Mouse (Mus musculus) MEL (cell line): Measurements from ENCODE around the gene Glipr2. TPM values are rescaled to one million over a fixed set of nuclear protein-coding genes. Genes with fewer than 3 reads are reported as not detected.

ENCODE experiments used
- DNase-seq: peaks from one replicate; pipeline ENCODE4 v3.0.0; 2011; ENCODE audit warnings: low read depth, low spot score
- H3K27ac ChIP-seq: 2 replicates; pipeline ENCODE4 v1.5.1; 2012; ENCODE audit warnings: low read depth, mild to moderate bottlenecking, control low read depth, low read length, moderate library complexity; ENCODE audit not compliant: control insufficient read depth
- H3K27me3 ChIP-seq, 2 experiments: fragments of 150-350 bp in 1 of 2; sonication (generic) in 1 of 2; 2 replicates each; pipeline ENCODE4 v1.6.1; 2012; ENCODE audit warnings: low read length in 2 of 2, mild to moderate bottlenecking in 2 of 2, improper control_type of control experiment in 1 of 2, moderate library complexity in 1 of 2; ENCODE audit not compliant: insufficient read depth in 2 of 2, control insufficient read depth in 1 of 2
- H3K36me3 ChIP-seq, 2 experiments: 2 replicates each; pipeline ENCODE4 v1.6.1; 2012 to 2014; ENCODE audit warnings: low read length in 2 of 2, improper control_type of control experiment in 1 of 2, inconsistent platforms in 1 of 2, mild to moderate bottlenecking in 1 of 2; ENCODE audit not compliant: insufficient read depth in 2 of 2, control insufficient read depth in 1 of 2
- H3K4me1 ChIP-seq, 2 experiments: fragments of 150-350 bp in 1 of 2; sonication (generic) in 1 of 2; 2 replicates each; pipeline ENCODE4 v1.6.1; 2012; ENCODE audit warnings: low read length in 2 of 2, improper control_type of control experiment in 1 of 2, mild to moderate bottlenecking in 1 of 2; ENCODE audit not compliant: insufficient read depth in 2 of 2, control insufficient read depth in 1 of 2
- H3K4me3 ChIP-seq, 2 experiments: fragments of 150-350 bp in 1 of 2; sonication (generic) in 1 of 2; 2 replicates each; pipeline ENCODE4 v1.5.1; 2012; ENCODE audit warnings: low read depth in 2 of 2, low read length in 2 of 2, mild to moderate bottlenecking in 2 of 2, moderate library complexity in 2 of 2, control low read depth in 1 of 2, improper control_type of control experiment in 1 of 2; ENCODE audit not compliant: control insufficient read depth in 1 of 2, insufficient read depth in 1 of 2
- H3K79me2 ChIP-seq: 2 replicates; pipeline ENCODE4 v1.6.1; 2012; ENCODE audit warnings: mild to moderate bottlenecking, low read length, moderate library complexity; ENCODE audit not compliant: control insufficient read depth, poor library complexity, insufficient read depth
- H3K9ac ChIP-seq: 2 replicates; pipeline ENCODE4 v1.6.1; 2012; ENCODE audit warnings: low read depth, mild to moderate bottlenecking, control low read depth, low read length, moderate library complexity; ENCODE audit not compliant: control insufficient read depth, poor library complexity, severe bottlenecking
- H3K9me3 ChIP-seq: fragments of 150-350 bp; sonication (generic); replicated peaks from 2 replicates; pipeline ENCODE4 v1.6.1; 2012; ENCODE audit warnings: mild to moderate bottlenecking, low read length, improper control_type of control experiment, moderate library complexity; ENCODE audit not compliant: insufficient read depth
- CHD1 ChIP-seq: IDR thresholded peaks from 2 replicates; pipeline ENCODE4 v1.6.1; 2012; ENCODE audit warnings: low read depth, mild to moderate bottlenecking, inconsistent platforms, low read length, improper control_type of control experiment
- CHD2 ChIP-seq: IDR thresholded peaks from 2 replicates; pipeline ENCODE4 v1.6.1; 2011; ENCODE audit warnings: low read length, improper control_type of control experiment
- CTCF ChIP-seq, 3 experiments: IDR thresholded peaks in 2 of 3; conservative IDR thresholded peaks in 1 of 3; 2 replicates each; pipeline ENCODE4 v1.5.1; 2011 to 2012; ENCODE audit warnings: low read length in 3 of 3, low read depth in 2 of 3, mild to moderate bottlenecking in 2 of 3, improper control_type of control experiment in 1 of 3, inconsistent platforms in 1 of 3, mixed read lengths in 1 of 3, moderate library complexity in 1 of 3; ENCODE audit not compliant: control insufficient read depth in 1 of 3, insufficient read depth in 1 of 3, poor library complexity in 1 of 3, severe bottlenecking in 1 of 3
- ELF1 ChIP-seq: IDR thresholded peaks from 2 replicates; pipeline ENCODE4 v1.6.1; 2014; ENCODE audit warnings: low read depth, mild to moderate bottlenecking, inconsistent platforms, low read length, improper control_type of control experiment, moderate library complexity
- EP300 ChIP-seq, 2 experiments: IDR thresholded peaks; 2 replicates each; pipeline ENCODE4 v1.6.1; 2011; ENCODE audit warnings: improper control_type of control experiment in 2 of 2, low read length in 2 of 2, low read depth in 1 of 2, mild to moderate bottlenecking in 1 of 2
- ETS1 ChIP-seq: IDR thresholded peaks from 2 replicates; pipeline ENCODE4 v1.6.1; 2012; ENCODE audit warnings: low read depth, mild to moderate bottlenecking, inconsistent platforms, low read length, improper control_type of control experiment, moderate library complexity
- GABPA ChIP-seq: IDR thresholded peaks from 2 replicates; pipeline ENCODE4 v1.6.1; 2012; ENCODE audit warnings: low read depth, mild to moderate bottlenecking, inconsistent platforms, low read length, improper control_type of control experiment, moderate library complexity
- GATA1 ChIP-seq: IDR thresholded peaks from 2 replicates; pipeline ENCODE4 v1.6.1; 2011; ENCODE audit warnings: low read depth, low read length, improper control_type of control experiment
- HCFC1 ChIP-seq: IDR thresholded peaks from 2 replicates; pipeline ENCODE4 v1.6.1; 2012; ENCODE audit warnings: low read depth, mild to moderate bottlenecking, inconsistent platforms, low read length, improper control_type of control experiment, moderate library complexity
- JUND ChIP-seq: IDR thresholded peaks from 2 replicates; pipeline ENCODE4 v1.6.1; 2011; ENCODE audit warnings: low read depth, mild to moderate bottlenecking, improper control_type of control experiment, low read length
- MAFK ChIP-seq: IDR thresholded peaks from 2 replicates; pipeline ENCODE4 v1.6.1; 2011; ENCODE audit warnings: low read depth, mild to moderate bottlenecking, low read length, improper control_type of control experiment, borderline replicate concordance
- MEF2A ChIP-seq: IDR thresholded peaks from 2 replicates; pipeline ENCODE4 v1.6.1; 2014; ENCODE audit warnings: low read depth, mild to moderate bottlenecking, inconsistent platforms, low read length, improper control_type of control experiment; ENCODE audit not compliant: poor library complexity, insufficient replicate concordance, severe bottlenecking; ENCODE audit errors: extremely low read depth
- MXI1 ChIP-seq: IDR thresholded peaks from 2 replicates; pipeline ENCODE4 v1.6.1; 2011; ENCODE audit warnings: mild to moderate bottlenecking, low read depth, low read length, improper control_type of control experiment
- NRF1 ChIP-seq: IDR thresholded peaks from 2 replicates; pipeline ENCODE4 v1.6.1; 2014; ENCODE audit warnings: low read depth, mild to moderate bottlenecking, inconsistent platforms, low read length, improper control_type of control experiment, moderate library complexity; ENCODE audit not compliant: poor library complexity, insufficient read depth, severe bottlenecking
- POLR2A ChIP-seq, 2 experiments: IDR thresholded peaks; 2 replicates each; pipeline ENCODE4 v1.6.1; 2011 to 2012; ENCODE audit warnings: low read length in 2 of 2, mild to moderate bottlenecking in 2 of 2, control low read depth in 1 of 2, improper control_type of control experiment in 1 of 2, low read depth in 1 of 2, moderate library complexity in 1 of 2; ENCODE audit not compliant: control insufficient read depth in 1 of 2, insufficient read depth in 1 of 2, poor library complexity in 1 of 2
- POLR2AphosphoS2 ChIP-seq: IDR thresholded peaks from 2 replicates; pipeline ENCODE4 v1.6.1; 2011; ENCODE audit warnings: low read length, improper control_type of control experiment
- POLR2AphosphoS5 ChIP-seq: IDR thresholded peaks from 2 replicates; pipeline ENCODE4 v1.6.1; 2012; ENCODE audit warnings: low read depth, borderline replicate concordance, mild to moderate bottlenecking, inconsistent platforms, low read length, moderate library complexity, mixed read lengths
- RAD21 ChIP-seq: IDR thresholded peaks from 2 replicates; pipeline ENCODE4 v1.6.1; 2011; ENCODE audit warnings: mild to moderate bottlenecking, low read depth, low read length, improper control_type of control experiment
- RCOR1 ChIP-seq: IDR thresholded peaks from 2 replicates; pipeline ENCODE4 v1.6.1; 2012; ENCODE audit warnings: low read depth, mild to moderate bottlenecking, inconsistent platforms, low read length, improper control_type of control experiment
- SMC3 ChIP-seq: IDR thresholded peaks from 2 replicates; pipeline ENCODE4 v1.6.1; 2011; ENCODE audit warnings: low read depth, low read length, improper control_type of control experiment
- TAL1 ChIP-seq: IDR thresholded peaks from 2 replicates; pipeline ENCODE4 v1.6.1; 2012; ENCODE audit warnings: mild to moderate bottlenecking, inconsistent platforms, low read length, moderate library complexity, mixed read lengths
- TBP ChIP-seq: IDR thresholded peaks from 2 replicates; pipeline ENCODE4 v1.8.0; 2011; ENCODE audit warnings: low read depth, low read length, improper control_type of control experiment
- TCF12 ChIP-seq: IDR thresholded peaks from 2 replicates; pipeline ENCODE4 v1.6.1; 2014; ENCODE audit warnings: low read depth, mild to moderate bottlenecking, inconsistent platforms, low read length, improper control_type of control experiment, moderate library complexity
- UBTF ChIP-seq: IDR thresholded peaks from 2 replicates; pipeline ENCODE4 v1.6.1; 2012; ENCODE audit warnings: low read depth, mild to moderate bottlenecking, inconsistent platforms, low read length, improper control_type of control experiment, moderate library complexity, borderline replicate concordance; ENCODE audit not compliant: insufficient read depth
- USF1 ChIP-seq: IDR thresholded peaks from 2 replicates; pipeline ENCODE4 v1.6.1; 2014; ENCODE audit warnings: low read depth, mild to moderate bottlenecking, inconsistent platforms, low read length, improper control_type of control experiment, moderate library complexity
- USF2 ChIP-seq, 2 experiments: IDR thresholded peaks; 2 replicates each; pipeline ENCODE4 v1.6.1; 2011 to 2012; ENCODE audit warnings: improper control_type of control experiment in 2 of 2, low read length in 2 of 2, borderline replicate concordance in 1 of 2, inconsistent platforms in 1 of 2, low read depth in 1 of 2, mild to moderate bottlenecking in 1 of 2; ENCODE audit not compliant: insufficient read depth in 1 of 2
- ZC3H11A ChIP-seq: IDR thresholded peaks from 2 replicates; pipeline ENCODE4 v1.6.1; 2012; ENCODE audit warnings: low read depth, mild to moderate bottlenecking, inconsistent platforms, low read length, improper control_type of control experiment
- ZKSCAN1 ChIP-seq: IDR thresholded peaks from 2 replicates; pipeline ENCODE4 v1.6.1; 2012; ENCODE audit warnings: low read depth, mild to moderate bottlenecking, inconsistent platforms, low read length, improper control_type of control experiment, moderate library complexity
- ZNF384 ChIP-seq: IDR thresholded peaks from 2 replicates; pipeline ENCODE4 v1.6.1; 2012; ENCODE audit warnings: low read depth, mild to moderate bottlenecking, inconsistent platforms, low read length, improper control_type of control experiment
- polyA plus RNA-seq, 2 experiments: library from polyadenylated mRNA; stranded (reverse) in 1 of 2; unstranded in 1 of 2; fragments of >175 nt in 1 of 2; fragments of >200 nt in 1 of 2; gene quantifications; 2 replicates each; pipeline versions ENCODE4 v1.2.1 to v1.2.4; 2012; ENCODE audit warnings: low replicate concordance in 2 of 2, low read depth in 1 of 2; ENCODE audit not compliant: insufficient read length in 2 of 2, insufficient read depth in 1 of 2, missing spikeins in 1 of 2
- total RNA-seq: library from RNA; depleted of rRNA; stranded (reverse); fragments of 300-350 nt; gene quantifications from 2 replicates; pipeline ENCODE4 v1.2.3, GENCODE M21; 2012

Gene Glipr2
- total and polyA plus RNA-seq, 3 experiments, result 22.8 to 25.0 TPM; not detected in 1

DNA sequence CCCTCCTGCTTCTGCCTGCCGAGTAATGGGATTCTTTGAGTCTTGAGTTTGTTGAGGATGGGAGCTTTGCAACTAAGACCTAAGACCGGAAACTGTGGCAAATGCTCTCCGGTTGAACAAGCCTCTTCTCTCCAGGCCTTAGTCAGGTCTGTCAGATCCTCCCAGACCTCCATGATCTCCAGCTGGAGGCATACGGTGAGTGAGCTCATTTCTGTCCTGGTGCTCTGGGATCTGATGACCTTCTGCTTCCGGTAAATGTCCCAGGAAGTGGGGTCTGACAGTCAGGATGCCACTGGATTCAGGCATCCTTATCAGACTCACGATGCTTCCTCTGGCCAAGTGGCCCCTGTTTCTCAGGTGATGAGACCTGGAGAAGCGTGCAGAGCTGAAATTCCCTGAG, 24.1 kb downstream of the Glipr2 start:
- 0 out of 4 replicates have a peak, but pooled peaks cover 0 to 6% of the 10 kb centered on the region in 2 experiments for H3K4me1 ChIP-seq
- H3K9me3 ChIP-seq, result no peaks in the 10 kb centered on the region
- no peak for DNase-seq
- H3K27me3 ChIP-seq, result no peaks in the 10 kb centered on the region
- no peak overlapping the region for H3K9ac ChIP-seq
- no peaks in the 10 kb centered on the region; the same call in 1 of the 2 replicates for H3K79me2 ChIP-seq
- no peak overlapping the region for H3K4me3 ChIP-seq
- H3K36me3 ChIP-seq, result no peaks in the 10 kb centered on the region
- TF ChIP-seq MXI1 (no peak), ELF1 (no peak), CTCF (IDR thresholded peaks at IDR 0.05 in 2 of 3, conservative IDR thresholded peaks at IDR 0.05 in 1 of 3; ENCODE audit: control insufficient read depth in 1 of 3, insufficient read depth in 1 of 3, low read depth in 2 of 3, low read length in 3 of 3, poor library complexity in 1 of 3, severe bottlenecking in 1 of 3) (no peak), GATA1 (no peak), MEF2A (no peak), TBP (no peak)
- H3K27ac ChIP-seq, result no peak overlapping the region

DNA sequence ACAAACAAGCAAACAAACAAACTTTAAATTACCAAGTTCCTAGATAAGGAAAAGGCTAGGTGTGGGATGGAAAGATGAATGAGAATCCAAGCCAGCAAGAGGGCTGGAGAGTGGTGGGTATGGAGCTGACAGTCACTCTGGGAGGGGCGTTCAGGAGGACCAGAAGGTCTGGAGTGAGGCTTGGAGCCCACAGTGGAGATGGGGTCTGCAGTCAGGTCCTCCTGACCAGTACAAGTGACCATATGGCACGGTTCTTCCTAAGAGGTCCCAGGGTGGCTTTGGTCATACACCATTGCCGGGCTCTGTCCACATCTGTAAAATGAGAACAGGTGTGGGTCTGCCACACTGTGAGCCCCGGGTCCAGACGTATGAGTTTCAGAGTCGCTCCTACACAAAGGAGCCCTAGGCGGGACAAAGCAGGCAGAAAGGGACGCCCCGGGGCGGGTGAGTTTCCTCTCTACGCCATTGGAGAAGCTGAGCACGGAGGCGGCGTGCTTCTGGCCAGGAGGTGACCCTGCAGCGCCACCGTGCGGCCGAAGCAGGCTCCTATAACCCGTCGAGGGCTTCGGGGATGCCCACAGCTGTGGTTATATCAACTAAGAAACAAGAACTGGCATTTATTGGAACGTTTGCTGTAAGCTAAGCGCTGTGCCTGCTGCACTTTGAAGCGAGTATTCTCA, 25.0 kb downstream of the Glipr2 start:
- Histone ChIP-seq H3K4me3 (peak overlapping the region; percentile 63 to 77), H3K9me3 (no peaks in the 10 kb centered on the region), H3K27me3 (no peaks in the 10 kb centered on the region), H3K4me1 (0 out of 4 replicates have a peak, but pooled peaks cover 0 to 6% of the 10 kb centered on the region in 2 experiments), H3K9ac (peak overlapping the region; percentile 87), H3K27ac (peak overlapping the region; percentile 34), H3K79me2 (no peaks in the 10 kb centered on the region; the same call in 1 of the 2 replicates), H3K36me3 (no peaks in the 10 kb centered on the region)
- DNase-seq, result peak; percentile 95
- TF ChIP-seq SMC3 (peak; percentile 100), RCOR1 (no peak), ZC3H11A (peak; percentile 98), ZKSCAN1 (no peak), CHD1 (no peak), POLR2AphosphoS2 (no peak), USF2 (IDR thresholded peaks at IDR 0.05; ENCODE audit: borderline replicate concordance in 1 of 2, insufficient read depth in 1 of 2, low read depth in 1 of 2, low read length in 2 of 2) (no peak), EP300 (IDR thresholded peaks at IDR 0.05; ENCODE audit: low read depth in 1 of 2, low read length in 2 of 2) (no peak), UBTF (0 out of 2 replicates have a peak, but pooled peaks have one; percentile 62), POLR2A (IDR thresholded peaks at IDR 0.05; ENCODE audit: control insufficient read depth in 1 of 2, insufficient read depth in 1 of 2, low read depth in 1 of 2, low read length in 2 of 2, poor library complexity in 1 of 2) (peak in 1 of 2 experiments; percentile 52; a peak in 1 of 4 replicates), ZNF384 (no peak), TAL1 (no peak), MEF2A (no peak), JUND (no peak), TCF12 (0 out of 2 replicates have a peak, but pooled peaks have one; percentile 12), ETS1 (no peak; the same call in 1 of the 2 replicates), NRF1 (no peak), GABPA (no peak), CHD2 (no peak), MAFK (no peak), RAD21 (no peak; the same call in none of the 2 replicates), POLR2AphosphoS5 (no peak), USF1 (no peak), CTCF (IDR thresholded peaks at IDR 0.05 in 2 of 3, conservative IDR thresholded peaks at IDR 0.05 in 1 of 3; ENCODE audit: control insufficient read depth in 1 of 3, insufficient read depth in 1 of 3, low read depth in 2 of 3, low read length in 3 of 3, poor library complexity in 1 of 3, severe bottlenecking in 1 of 3) (peak in 2 of 3 experiments; percentile 82 to 99), HCFC1 (0 out of 2 replicates have a peak, but pooled peaks have one; percentile 46), GATA1 (no peak)
